Mouse (Mus musculus): ENCODE results near the gene Cracr2b.

Gene Cracr2b

GRCm38 (mm10) chr7:141460391-141461113 lies at the start of gene Cracr2b:
TSS of gene Cracr2b (plus strand) at chr7:141461094.
- no peak for DNase-seq (ENCODE audit: low spot score)

GRCm38 (mm10) chr7:141411667-141412066 lies 49.2 kb upstream of the Cracr2b start:
- DNase-seq (ENCODE audit: low spot score), result no peak

GRCm38 (mm10) chr7:141413331-141413730 lies 47.6 kb upstream of the Cracr2b start:
- DNase-seq (ENCODE audit: low spot score), result no peak

GRCm38 (mm10) chr7:141413809-141414584 lies 46.9 kb upstream of the Cracr2b start, which contains the start of gene Gatd1:
TSS of gene Gatd1 (minus strand) at chr7:141414136.
- DNase-seq (ENCODE audit: low spot score), result peak; percentile 100

- DNase-seq (ENCODE audit: low spot score), result no peak
Measured at GRCm38 (mm10) chr7:141416144-141416841, 44.6 kb upstream of the Cracr2b start.

GRCm38 (mm10) chr7:141417731-141418681 lies 42.9 kb upstream of the Cracr2b start:
- DNase-seq (ENCODE audit: low spot score), result no peak

GRCm38 (mm10) chr7:141418970-141419369 lies 41.9 kb upstream of the Cracr2b start:
- no peak for DNase-seq (ENCODE audit: low spot score)

- no peak for DNase-seq (ENCODE audit: low spot score)
Measured at GRCm38 (mm10) chr7:141420030-141420702, 40.7 kb upstream of the Cracr2b start.

- no peak for DNase-seq (ENCODE audit: low spot score)
Measured at GRCm38 (mm10) chr7:141423811-141424210, 37.1 kb upstream of the Cracr2b start.

GRCm38 (mm10) chr7:141426948-141427730 lies 33.8 kb upstream of the Cracr2b start:
- DNase-seq (ENCODE audit: low spot score), result no peak

- no peak for DNase-seq (ENCODE audit: low spot score)
Measured at GRCm38 (mm10) chr7:141428701-141429100, 32.2 kb upstream of the Cracr2b start.

GRCm38 (mm10) chr7:141429310-141429709 lies 31.6 kb upstream of the Cracr2b start, which contains the start of gene Cend1:
TSS of gene Cend1 (minus strand) at chr7:141429491.
- no peak for DNase-seq (ENCODE audit: low spot score)

GRCm38 (mm10) chr7:141429840-141430584 lies 30.9 kb upstream of the Cracr2b start:
- DNase-seq (ENCODE audit: low spot score), result no peak

- no peak for DNase-seq (ENCODE audit: low spot score)
Measured at GRCm38 (mm10) chr7:141430585-141431240, 30.2 kb upstream of the Cracr2b start.

GRCm38 (mm10) chr7:141431434-141432185 lies 29.3 kb upstream of the Cracr2b start:
- DNase-seq (ENCODE audit: low spot score), result no peak

- no peak for DNase-seq (ENCODE audit: low spot score)
Measured at GRCm38 (mm10) chr7:141432186-141432611, 28.7 kb upstream of the Cracr2b start.

- no peak for DNase-seq (ENCODE audit: low spot score)
Measured at GRCm38 (mm10) chr7:141432741-141433516, 28.0 kb upstream of the Cracr2b start.
